Mouse (Mus musculus) liver, embryonic 12.5 days (tissue): ENCODE measurements around the gene Arhgef3. TPM values are rescaled to one million over a fixed set of nuclear protein-coding genes. Genes with fewer than 3 reads are reported as not detected.

Source experiments
- ATAC-seq: fragments of 200-750 bp; cut with Nextera tagmentation; 2 replicates; pipeline ENCODE4 v1.8.0; 2017; ENCODE audit warnings: moderate number of reproducible peaks, mild to moderate bottlenecking, moderate library complexity
- H3K27ac ChIP-seq: fragments of 300-500 bp; sonication (generic); 2 replicates; pipeline ENCODE4 v1.5.1; 2016; ENCODE audit warnings: mild to moderate bottlenecking
- H3K27me3 ChIP-seq: fragments of 300-500 bp; sonication (generic); replicated peaks from 2 replicates; pipeline ENCODE4 v1.6.1; 2016; ENCODE audit warnings: mild to moderate bottlenecking, moderate library complexity
- H3K36me3 ChIP-seq: fragments of 300-500 bp; sonication (generic); 2 replicates; pipeline ENCODE4 v1.6.1; 2016; ENCODE audit warnings: mild to moderate bottlenecking, moderate library complexity
- H3K4me1 ChIP-seq: fragments of 300-500 bp; sonication (generic); 2 replicates; pipeline ENCODE4 v1.6.1; 2016
- H3K4me2 ChIP-seq: fragments of 300-500 bp; sonication (generic); 2 replicates; pipeline ENCODE4 v1.6.1; 2016; ENCODE audit warnings: mild to moderate bottlenecking, moderate library complexity
- H3K4me3 ChIP-seq: fragments of 300-500 bp; sonication (generic); 2 replicates; pipeline ENCODE4 v1.5.1; 2016; ENCODE audit warnings: mild to moderate bottlenecking, moderate library complexity
- H3K9ac ChIP-seq: fragments of 300-500 bp; sonication (generic); 2 replicates; pipeline ENCODE4 v1.6.1; 2016; ENCODE audit warnings: mild to moderate bottlenecking, moderate library complexity
- H3K9me3 ChIP-seq: fragments of 300-500 bp; sonication (generic); replicated peaks from 2 replicates; pipeline ENCODE4 v1.6.1; 2016; ENCODE audit warnings: mild to moderate bottlenecking, moderate library complexity
- WGBS: fragments of 180-500 bp; shearing (Covaris S2); methylation state at CpG from one replicate; pipeline ENCODE4 v1.1.7; 2016; ENCODE audit not compliant: insufficient replicate concordance; 5-methylcytosine and 5-hydroxymethylcytosine counted together
- polyA plus RNA-seq: library from polyadenylated mRNA; unstranded; fragments of >200 nt; fragmentation: Nextera tagmentation; extraction: Ambion mirVana; gene quantifications from 2 replicates; pipeline ENCODE4 v1.2.1, GENCODE M21; 2016

Gene Arhgef3
- polyA plus RNA-seq, 1 experiment from 2014 or later, result 5.6 TPM

DNA sequence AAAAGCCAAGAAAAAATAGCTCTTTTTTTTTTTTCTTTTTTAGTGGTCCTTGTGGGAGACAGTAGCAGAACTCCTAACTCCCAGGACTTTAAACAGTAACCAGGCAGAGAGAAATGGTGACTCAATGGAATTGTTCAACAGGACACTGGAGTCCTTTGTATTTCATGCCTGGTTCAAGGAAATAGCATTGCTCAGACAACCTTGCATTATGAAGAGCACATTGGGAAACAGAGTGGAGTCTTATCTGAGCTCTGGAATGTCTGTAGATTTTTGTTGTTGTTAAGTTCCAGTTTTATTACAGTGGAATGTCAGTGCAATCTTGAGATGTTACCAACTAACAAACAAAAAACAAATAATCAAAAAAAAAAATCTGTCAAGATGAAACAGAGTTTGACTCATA is 169.3 kb downstream of the Arhgef3 start:
- Histone ChIP-seq H3K4me3 (no peak overlapping the region), H3K4me2 (no peak overlapping the region), H3K4me1 (no peaks in the 10 kb centered on the region), H3K27ac (no peak overlapping the region), H3K27me3 (no peaks in the 10 kb centered on the region), H3K9me3 (no peaks in the 10 kb centered on the region), H3K9ac (no peak overlapping the region), H3K36me3 (no peaks in the 10 kb centered on the region)
- ATAC-seq, result no peak

DNA sequence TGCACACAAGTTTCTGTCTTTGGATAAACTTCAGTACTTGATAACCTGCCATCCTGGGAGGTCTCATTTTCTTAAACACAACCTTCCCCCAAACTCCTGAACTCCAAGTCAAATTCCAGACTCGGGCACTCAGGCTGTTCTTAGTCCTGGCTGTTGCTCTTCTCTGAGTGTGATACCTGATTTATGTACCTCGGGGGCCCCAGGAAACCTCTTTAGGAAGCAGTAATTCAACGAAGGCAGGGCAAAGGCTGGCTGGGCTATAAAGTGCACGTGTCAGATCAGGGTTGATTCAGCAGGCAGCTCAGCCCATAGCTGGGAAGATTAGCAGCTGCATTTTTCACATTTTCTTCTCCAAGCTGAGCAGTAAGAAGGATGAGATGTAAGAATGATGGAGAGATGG is 171.5 kb downstream of the Arhgef3 start:
- ATAC-seq, result no peak

DNA sequence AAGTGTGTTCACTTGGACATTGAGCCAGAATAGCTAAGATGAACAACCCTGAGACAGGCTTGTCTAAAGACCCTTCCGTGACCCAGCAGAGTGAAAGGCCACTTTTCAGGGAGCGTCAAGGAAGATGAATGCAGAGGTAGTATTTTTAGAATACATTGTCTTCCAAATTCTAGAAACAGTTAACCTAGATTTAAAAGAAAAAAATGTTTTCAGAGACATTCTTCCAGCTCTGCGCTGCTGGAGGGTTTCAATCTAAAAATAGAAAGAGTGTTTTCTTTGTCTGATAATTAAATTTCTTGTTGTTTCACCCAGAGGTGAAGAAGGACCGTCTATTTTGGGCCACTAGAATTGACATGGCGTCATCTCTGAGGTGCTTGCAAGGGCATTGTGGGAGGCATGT is 174.4 kb downstream of the Arhgef3 start:
- Histone ChIP-seq H3K36me3 (no peaks in the 10 kb centered on the region), H3K4me3 (no peak overlapping the region), H3K27ac (no peak overlapping the region), H3K4me1 (no peaks in the 10 kb centered on the region), H3K9me3 (no peaks in the 10 kb centered on the region), H3K4me2 (no peak overlapping the region), H3K27me3 (no peaks in the 10 kb centered on the region), H3K9ac (no peak overlapping the region)
- 62% methylated on average over 5 of the region's 5 CpGs for WGBS
- ATAC-seq, result no peak

More for the DNA sequence above, 171.5 kb downstream of the Arhgef3 start:
- Histone ChIP-seq H3K9me3 (no peaks in the 10 kb centered on the region), H3K36me3 (no peaks in the 10 kb centered on the region), H3K27me3 (no peaks in the 10 kb centered on the region), H3K9ac (no peak overlapping the region), H3K4me2 (no peak overlapping the region), H3K4me3 (no peak overlapping the region), H3K27ac (no peak overlapping the region), H3K4me1 (no peaks in the 10 kb centered on the region)
- 36% methylated on average over 4 of the region's 4 CpGs for whole genome bisulfite sequencing

DNA sequence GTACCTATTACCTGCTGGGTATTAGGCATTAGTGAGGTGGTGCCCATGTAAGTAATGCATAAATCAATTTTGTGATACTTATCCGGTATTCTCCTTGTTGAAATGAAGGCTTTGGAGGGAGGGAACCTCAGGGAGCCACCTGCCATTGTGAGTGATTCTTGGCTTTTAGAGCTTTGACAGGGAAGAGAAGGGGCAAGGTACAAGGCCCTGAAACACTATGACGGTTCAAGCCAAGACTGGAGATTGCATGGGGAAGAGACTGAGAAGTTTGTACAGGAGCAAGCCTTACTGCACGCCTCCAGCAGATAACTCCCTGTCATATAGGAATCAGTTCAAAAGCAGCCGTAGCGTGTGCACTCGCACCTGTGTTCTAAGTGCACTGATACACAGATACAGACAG is 177.4 kb downstream of the Arhgef3 start:
- no peak overlapping the region for H3K4me2 ChIP-seq
- no peaks in the 10 kb centered on the region for H3K27me3 ChIP-seq
- no peak for ATAC-seq
- no peak overlapping the region for H3K27ac ChIP-seq
- H3K36me3 ChIP-seq, result no peaks in the 10 kb centered on the region
- no peaks in the 10 kb centered on the region for H3K4me1 ChIP-seq
- no peaks in the 10 kb centered on the region for H3K9me3 ChIP-seq
- H3K4me3 ChIP-seq, result no peak overlapping the region
- no peak overlapping the region for H3K9ac ChIP-seq
- WGBS, result 69% methylated on average over 6 of the region's 6 CpGs

DNA sequence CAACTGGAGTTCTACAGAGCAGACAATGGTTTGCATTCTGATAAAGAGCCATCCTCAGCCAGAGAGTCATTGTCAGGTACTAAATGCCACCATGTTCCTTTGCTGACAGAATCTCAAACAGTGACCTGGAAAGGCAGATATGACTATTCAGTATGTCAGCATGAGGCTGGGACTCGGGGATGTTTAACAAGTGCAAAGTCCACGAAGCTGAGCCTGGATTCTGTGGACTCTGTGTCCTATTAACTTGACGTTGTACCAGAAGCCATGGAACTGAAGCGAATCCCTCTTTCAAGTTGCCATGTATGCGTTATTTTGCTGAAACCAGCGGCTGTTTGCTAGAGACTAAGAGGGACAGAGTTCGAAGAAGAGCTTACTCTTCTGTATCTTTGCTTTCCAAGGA is 181.1 kb downstream of the Arhgef3 start:
- no peaks in the 10 kb centered on the region for H3K27me3 ChIP-seq
- ATAC-seq, result no peak
- H3K9ac ChIP-seq, result no peak overlapping the region
- H3K4me1 ChIP-seq, result 0 out of 2 replicates have a peak, but pooled peaks cover 2% of the 10 kb centered on the region
- H3K9me3 ChIP-seq, result no peaks in the 10 kb centered on the region
- WGBS, result 66% methylated on average over 7 of the region's 7 CpGs
- H3K4me3 ChIP-seq, result no peak overlapping the region
- no peak overlapping the region for H3K27ac ChIP-seq
- H3K36me3 ChIP-seq, result no peaks in the 10 kb centered on the region
- no peak overlapping the region for H3K4me2 ChIP-seq

DNA sequence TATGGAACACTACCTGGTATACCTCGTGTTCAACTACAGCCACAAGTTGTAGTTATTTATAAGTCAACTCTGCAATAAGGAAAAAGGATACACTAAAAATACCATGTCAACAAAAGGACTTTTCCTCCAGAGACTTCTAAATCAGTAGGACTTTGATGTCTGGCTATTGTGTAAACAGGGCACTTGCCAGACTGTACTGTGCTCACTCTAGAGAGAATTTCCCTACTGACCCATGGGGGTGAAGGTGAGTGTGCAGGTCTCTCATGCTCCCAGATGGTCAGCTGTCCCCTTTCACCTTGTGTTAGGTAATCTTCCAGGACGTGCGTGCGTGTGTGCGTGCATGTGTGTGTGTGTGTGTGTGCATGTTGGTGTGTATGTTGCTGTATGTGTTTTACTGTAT is 182.3 kb downstream of the Arhgef3 start:
- Histone ChIP-seq H3K36me3 (no peaks in the 10 kb centered on the region), H3K9ac (no peak overlapping the region), H3K27me3 (no peaks in the 10 kb centered on the region), H3K9me3 (no peaks in the 10 kb centered on the region), H3K4me2 (no peak overlapping the region), H3K4me1 (0 out of 2 replicates have a peak, but pooled peaks cover 2% of the 10 kb centered on the region), H3K4me3 (no peak overlapping the region), H3K27ac (no peak overlapping the region)
- ATAC-seq, result peak; percentile 77
- WGBS, result 75% methylated on average over 5 of the region's 5 CpGs

DNA sequence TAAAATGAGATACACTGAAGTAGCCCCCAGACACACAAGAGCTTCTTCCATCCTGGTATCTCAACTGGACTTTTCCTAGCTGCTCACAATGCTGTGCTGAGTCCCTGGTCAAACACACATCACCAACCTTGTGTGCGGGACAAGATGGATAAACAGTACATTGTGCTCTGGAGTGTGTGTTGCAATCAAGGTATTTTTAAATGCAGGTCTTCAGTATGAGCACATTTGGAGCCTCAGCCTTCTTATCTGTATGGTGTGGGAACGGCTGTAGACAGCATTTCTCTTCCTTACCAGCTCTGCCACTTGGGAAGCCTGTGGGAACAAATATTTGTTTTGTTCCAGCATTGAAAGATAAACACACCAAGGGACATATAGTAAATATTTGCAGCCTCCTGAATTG is 184.2 kb downstream of the Arhgef3 start:
- Histone ChIP-seq H3K36me3 (no peaks in the 10 kb centered on the region), H3K27ac (no peak overlapping the region), H3K27me3 (no peaks in the 10 kb centered on the region), H3K4me1 (0 out of 2 replicates have a peak, but pooled peaks cover 2% of the 10 kb centered on the region), H3K4me3 (no peak overlapping the region), H3K4me2 (no peak overlapping the region), H3K9ac (no peak overlapping the region), H3K9me3 (no peaks in the 10 kb centered on the region)
- WGBS, result 47% methylated on average over 2 of the region's 2 CpGs
- no peak for ATAC-seq

DNA sequence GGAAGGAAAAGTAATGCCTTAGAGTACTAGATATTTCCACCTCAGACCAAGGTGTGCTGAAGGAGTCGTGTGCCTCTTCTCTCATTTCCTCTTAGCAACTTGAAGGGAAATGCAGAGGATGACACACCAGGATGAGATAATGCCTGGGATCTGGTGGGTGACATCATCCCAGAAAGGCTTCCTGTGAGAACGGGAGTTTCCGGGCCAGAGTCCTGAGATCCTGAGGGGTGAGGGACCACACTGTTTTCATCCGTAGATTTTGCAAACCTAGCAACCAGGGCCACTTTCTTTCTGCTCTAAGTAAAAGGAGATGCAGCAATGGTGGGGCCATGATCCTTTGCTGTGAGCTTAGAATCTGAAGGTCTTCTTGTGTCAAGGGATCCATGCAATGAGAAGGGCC is 185.0 kb downstream of the Arhgef3 start:
- H3K4me2 ChIP-seq, result no peak overlapping the region
- WGBS, result 33% methylated on average over 4 of the region's 4 CpGs
- H3K27ac ChIP-seq, result no peak overlapping the region
- no peak for ATAC-seq
- no peak overlapping the region for H3K9ac ChIP-seq
- H3K9me3 ChIP-seq, result no peaks in the 10 kb centered on the region
- H3K4me3 ChIP-seq, result no peak overlapping the region
- H3K27me3 ChIP-seq, result no peaks in the 10 kb centered on the region
- H3K36me3 ChIP-seq, result no peaks in the 10 kb centered on the region
- H3K4me1 ChIP-seq, result 0 out of 2 replicates have a peak, but pooled peaks cover 2% of the 10 kb centered on the region

DNA sequence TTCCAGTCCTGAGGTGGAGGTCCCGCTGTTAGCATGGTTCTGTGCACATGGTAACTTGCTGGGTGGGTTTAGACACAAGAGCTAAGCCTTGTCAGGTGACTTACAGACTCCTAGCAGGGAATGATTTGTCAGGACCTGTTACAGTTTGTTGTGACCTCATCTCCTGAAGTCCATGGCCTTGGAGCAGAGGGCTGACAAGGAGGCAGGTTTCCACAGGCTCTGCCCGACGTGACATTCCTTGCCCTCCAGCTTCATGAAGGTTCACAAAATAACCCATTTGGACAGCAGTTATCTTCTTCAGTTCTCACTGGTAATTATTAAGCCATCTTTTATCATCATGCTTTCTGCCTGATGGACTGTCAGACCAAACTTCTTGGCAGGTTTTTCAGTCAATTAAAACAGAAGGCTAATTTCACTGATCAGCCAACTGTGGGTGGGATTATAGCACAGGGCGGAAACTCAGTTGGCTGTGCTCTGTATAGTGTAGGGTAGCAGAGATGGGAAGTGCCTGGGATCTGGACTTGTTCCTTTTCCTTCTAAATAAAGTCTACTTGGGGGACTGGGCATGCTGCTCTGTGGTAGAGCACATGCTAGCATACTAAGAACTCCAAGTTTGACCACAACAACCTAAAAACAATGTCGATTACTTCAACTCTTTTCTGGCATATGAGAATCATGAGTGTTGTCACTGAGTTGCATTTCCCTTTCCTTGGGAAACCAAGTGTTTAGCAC is 187.2 kb downstream of the Arhgef3 start:
- Histone ChIP-seq H3K9ac (no peak overlapping the region), H3K9me3 (no peaks in the 10 kb centered on the region), H3K4me2 (no peak overlapping the region), H3K27me3 (no peaks in the 10 kb centered on the region), H3K4me3 (no peak overlapping the region), H3K4me1 (0 out of 2 replicates have a peak, but pooled peaks cover 2% of the 10 kb centered on the region), H3K27ac (no peak overlapping the region), H3K36me3 (no peaks in the 10 kb centered on the region)
- ATAC-seq, result no peak
- whole genome bisulfite sequencing, result 72% methylated on average over 5 of the region's 5 CpGs

DNA sequence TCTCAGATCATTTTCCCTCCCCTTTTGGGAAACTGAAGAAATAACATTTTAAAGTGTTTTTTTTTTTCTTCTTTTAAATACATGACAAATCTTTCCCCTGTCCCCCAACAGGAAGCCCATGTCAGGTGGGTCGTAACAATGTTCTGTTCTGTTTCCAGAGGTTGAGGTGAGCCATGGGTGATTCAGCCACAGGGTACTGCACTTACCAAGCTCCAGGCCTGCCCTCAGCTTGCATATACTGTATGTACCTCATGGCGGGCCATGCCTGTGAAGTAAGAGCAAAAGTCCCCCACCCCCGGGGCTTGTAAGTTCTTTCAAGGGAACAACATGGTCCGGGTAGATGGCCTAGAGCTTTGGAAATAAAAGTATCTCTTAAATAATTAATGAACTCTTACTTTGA is 188.6 kb downstream of the Arhgef3 start:
- WGBS, result 63% methylated on average over 4 of the region's 4 CpGs
- H3K4me1 ChIP-seq, result 0 out of 2 replicates have a peak, but pooled peaks cover 2% of the 10 kb centered on the region
- H3K36me3 ChIP-seq, result no peaks in the 10 kb centered on the region

DNA sequence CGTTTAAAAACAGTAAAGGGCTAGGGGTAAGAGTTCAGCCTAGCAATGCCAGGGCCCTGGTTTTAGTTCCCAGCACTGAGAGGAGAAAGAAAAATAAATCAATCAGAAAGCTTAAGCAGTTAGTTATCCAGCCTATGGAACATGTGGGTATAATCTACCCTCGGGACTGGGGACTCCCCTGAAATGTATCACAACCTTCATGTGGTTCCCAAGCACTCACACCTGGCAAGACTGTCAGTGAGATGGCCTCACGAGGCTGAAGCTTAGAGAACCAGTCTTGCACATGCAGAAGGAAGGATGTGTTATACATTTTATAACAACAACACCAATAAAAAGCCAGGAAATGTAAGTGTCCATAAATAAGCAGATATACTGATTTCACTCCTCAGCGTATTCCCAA is 189.7 kb downstream of the Arhgef3 start:
- H3K4me2 ChIP-seq, result no peak overlapping the region
- H3K9ac ChIP-seq, result no peak overlapping the region
- H3K9me3 ChIP-seq, result no peaks in the 10 kb centered on the region
- WGBS, result 58% methylated on average over 4 of the region's 4 CpGs
- H3K36me3 ChIP-seq, result no peaks in the 10 kb centered on the region
- no peak overlapping the region for H3K4me3 ChIP-seq
- no peaks in the 10 kb centered on the region for H3K4me1 ChIP-seq
- ATAC-seq, result no peak
- H3K27me3 ChIP-seq, result no peaks in the 10 kb centered on the region
- no peak overlapping the region for H3K27ac ChIP-seq

More for the DNA sequence above, 188.6 kb downstream of the Arhgef3 start:
- Histone ChIP-seq H3K4me2 (no peak overlapping the region), H3K27ac (no peak overlapping the region), H3K9me3 (no peaks in the 10 kb centered on the region), H3K9ac (no peak overlapping the region), H3K4me3 (no peak overlapping the region), H3K27me3 (no peaks in the 10 kb centered on the region)
- ATAC-seq, result no peak

DNA sequence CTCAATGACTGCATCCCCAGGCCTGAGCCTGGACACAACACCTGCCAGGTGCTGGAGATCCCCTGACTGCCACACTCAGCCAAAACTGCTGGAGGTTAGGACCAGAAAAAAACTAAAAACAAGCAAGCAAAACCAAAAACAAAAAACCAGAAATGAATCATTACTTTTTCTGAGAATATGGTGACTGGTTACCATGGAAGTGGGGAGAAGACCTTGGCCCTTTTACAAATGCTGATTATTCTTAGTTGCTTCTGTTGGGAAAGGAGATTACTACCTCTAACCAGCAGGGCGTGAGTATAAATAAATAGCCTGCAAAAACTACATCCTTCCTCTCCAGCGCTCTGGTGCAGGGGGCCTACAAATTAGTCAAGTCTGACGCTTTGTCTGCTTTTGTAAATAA is 194.1 kb downstream of the Arhgef3 start:
- no peaks in the 10 kb centered on the region for H3K27me3 ChIP-seq
- no peaks in the 10 kb centered on the region for H3K4me1 ChIP-seq
- H3K36me3 ChIP-seq, result no peaks in the 10 kb centered on the region
- no peak overlapping the region for H3K9ac ChIP-seq
- ATAC-seq, result no peak
- no peak overlapping the region for H3K4me3 ChIP-seq
- H3K9me3 ChIP-seq, result no peaks in the 10 kb centered on the region
- no peak overlapping the region for H3K27ac ChIP-seq
- WGBS, result 68% methylated on average over 3 of the region's 3 CpGs
- H3K4me2 ChIP-seq, result no peak overlapping the region
